Mouse (Mus musculus): ENCODE results near the gene Cfap44. TPM values are rescaled to one million over a fixed set of nuclear protein-coding genes. Genes with fewer than 3 reads are reported as not detected.

Cfap44 gene
- total RNA-seq, 2 experiments from 2014 or later = not detected

DNA sequence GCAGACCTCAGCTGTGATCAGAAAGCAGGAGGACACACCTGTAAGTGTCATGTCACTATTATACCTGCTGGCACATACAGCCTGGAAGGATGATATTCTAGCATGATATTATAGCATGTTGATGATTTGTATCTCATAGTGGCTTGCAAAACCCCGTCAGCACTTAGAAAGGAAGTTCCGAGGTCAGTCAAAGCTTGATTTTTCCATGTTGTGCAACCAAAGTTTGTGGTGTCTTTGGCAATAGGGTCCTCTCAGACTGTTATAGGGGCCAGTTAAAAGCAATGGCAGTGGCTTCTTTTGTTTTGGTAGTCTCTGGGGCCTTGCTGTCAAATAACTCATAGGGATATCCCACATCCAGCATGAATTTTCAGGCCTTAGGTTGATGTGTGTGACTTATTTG, 63.3 kb downstream of the Cfap44 start:
- no peak overlapping the region for H3K4me3 ChIP-seq
- no peak overlapping the region for H3K27ac ChIP-seq
- intact Hi-C loops (cut with DNase I) = no loop called here
- TF ChIP-seq CTCF (IDR thresholded peaks at IDR 0.05) = no peak
- no peak for DNase-seq

DNA sequence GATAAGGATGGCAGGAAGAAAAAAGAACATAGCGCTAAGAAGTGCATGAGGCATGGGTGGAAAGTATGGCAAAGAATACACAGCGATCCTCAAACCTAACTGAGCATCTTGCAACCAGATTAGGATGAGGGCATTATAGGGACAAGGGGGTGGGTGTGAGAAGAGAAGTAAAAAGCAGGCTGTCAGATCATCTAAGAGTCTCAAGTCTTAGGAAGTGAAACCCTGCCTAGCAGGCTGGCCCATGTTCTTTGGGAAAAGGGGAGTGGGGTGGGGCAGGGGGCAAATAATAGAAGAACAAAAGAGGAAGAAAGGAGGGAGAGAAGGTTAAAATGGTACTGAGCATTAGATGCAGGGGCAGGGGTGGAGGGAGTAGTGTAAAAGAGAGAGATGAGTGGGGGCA, 64.2 kb downstream of the Cfap44 start:
- Histone ChIP-seq H3K27ac (no peak overlapping the region), H3K4me3 (no peak overlapping the region)
- DNase-seq = no peak
- no peak for TF ChIP-seq CTCF (IDR thresholded peaks at IDR 0.05)
- intact Hi-C loops (cut with DNase I) = no loop called here

DNA sequence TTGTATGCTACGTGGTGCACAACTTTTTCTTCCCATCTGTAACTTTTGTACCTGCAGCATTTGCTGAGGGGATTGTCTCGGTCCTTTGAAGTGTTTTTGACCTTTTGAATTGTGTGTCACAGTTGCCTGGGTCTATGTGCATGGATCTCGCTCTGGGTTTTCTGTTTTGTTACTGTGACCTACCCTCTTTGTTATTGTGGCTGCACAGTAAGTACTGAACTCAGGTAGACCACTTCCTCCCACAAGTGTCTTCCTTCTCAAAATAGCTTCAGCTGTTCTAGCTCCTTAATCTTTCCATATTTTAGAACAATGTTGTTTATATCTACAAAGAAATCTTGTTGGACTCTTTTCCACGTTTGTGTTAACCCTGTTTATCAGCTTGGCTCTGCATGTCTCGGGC, 66.3 kb downstream of the Cfap44 start:
- no peak for TF ChIP-seq CTCF (IDR thresholded peaks at IDR 0.05)
- H3K4me3 ChIP-seq = no peak overlapping the region
- intact Hi-C loops (cut with DNase I) = no loop called here
- no peak overlapping the region for H3K27ac ChIP-seq
- DNase-seq = no peak

DNA sequence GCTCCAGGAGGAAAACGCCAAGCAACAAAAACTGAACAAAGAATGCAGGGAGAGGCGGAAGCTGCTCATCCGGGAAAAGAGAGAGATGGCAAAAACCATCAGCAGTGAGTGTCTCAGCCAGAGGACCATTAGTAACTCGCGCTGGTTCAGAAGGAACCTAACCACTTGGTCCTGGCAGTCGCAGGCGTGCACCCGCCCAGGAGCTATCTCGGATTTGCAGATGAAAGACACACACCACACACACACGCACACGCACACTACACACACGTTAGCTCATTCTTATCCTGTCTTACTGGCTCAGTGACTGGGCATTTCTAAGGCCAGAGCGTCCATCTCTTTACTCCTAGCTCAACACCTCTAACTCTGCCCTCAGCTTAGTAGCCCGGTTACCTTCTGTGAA, 80.7 kb downstream of the Cfap44 start:
- no peak for TF ChIP-seq CTCF (IDR thresholded peaks at IDR 0.05)
- Histone ChIP-seq H3K4me3 (no peak overlapping the region), H3K27ac (no peak overlapping the region)
- intact Hi-C loops (cut with DNase I) = no loop called here
- no peak for DNase-seq

DNA sequence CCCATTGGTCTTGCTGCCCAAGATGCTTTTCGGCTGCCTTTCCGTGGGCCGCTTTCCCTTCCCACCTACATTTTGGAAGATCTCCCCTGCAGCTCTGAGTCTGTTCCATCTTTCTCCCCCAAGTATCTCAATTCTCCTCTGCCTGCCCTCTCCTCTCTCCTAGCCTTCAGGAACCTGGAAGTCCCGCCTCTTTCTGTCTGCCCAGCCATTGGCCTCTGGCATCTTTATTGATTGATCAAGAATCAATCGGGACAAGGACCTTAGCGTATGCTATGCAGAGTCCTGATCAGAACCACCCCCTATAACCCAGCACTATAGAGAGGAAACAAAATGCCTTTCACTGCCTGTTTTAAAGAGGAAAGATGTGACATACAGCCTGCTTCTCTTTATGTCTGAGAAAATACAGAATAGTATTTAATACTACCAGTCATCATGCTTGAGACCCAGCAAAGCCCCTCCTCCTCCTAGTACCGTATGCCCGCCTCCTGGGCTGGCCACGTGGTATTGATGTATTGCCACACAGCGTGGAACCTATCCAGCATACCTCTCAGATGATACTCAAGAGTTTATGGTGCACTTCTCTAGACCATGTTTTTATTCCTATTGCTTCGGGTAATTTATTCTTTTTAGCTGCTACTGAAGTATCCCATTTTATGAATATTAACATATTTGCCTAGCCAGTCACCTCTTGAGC, 81.2 kb downstream of the Cfap44 start:
- DNase-seq = no peak
- intact Hi-C loops (cut with DNase I) = no loop called here
- Histone ChIP-seq H3K27ac (no peak overlapping the region), H3K4me3 (no peak overlapping the region)
- TF ChIP-seq CTCF (IDR thresholded peaks at IDR 0.05) = no peak

DNA sequence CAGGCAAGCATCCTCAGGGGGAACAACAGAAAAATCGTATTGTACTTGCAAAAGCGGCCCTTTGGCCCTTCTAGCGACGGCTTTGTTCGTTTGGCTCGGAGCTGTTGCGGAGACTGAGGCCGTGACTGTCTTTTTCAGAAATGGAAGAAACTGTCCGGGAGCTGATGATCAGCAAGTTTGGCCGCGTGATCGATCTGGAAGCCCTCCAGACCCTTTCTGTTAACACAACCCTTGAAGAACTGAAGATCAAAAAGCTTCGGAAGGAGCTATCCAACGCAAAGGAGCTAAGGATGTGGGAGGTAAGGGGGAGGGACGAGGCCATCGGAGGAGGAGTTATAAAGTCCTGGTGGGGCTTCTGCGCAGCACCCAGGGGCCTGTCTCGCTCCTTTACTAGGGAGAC, 84.2 kb downstream of the Cfap44 start:
- Histone ChIP-seq H3K27ac (no peak overlapping the region), H3K4me3 (peak overlapping the region; percentile 49)
- intact Hi-C loops (cut with DNase I) = no loop called here
- DNase-seq = no peak
- no peak for TF ChIP-seq CTCF (IDR thresholded peaks at IDR 0.05)

DNA sequence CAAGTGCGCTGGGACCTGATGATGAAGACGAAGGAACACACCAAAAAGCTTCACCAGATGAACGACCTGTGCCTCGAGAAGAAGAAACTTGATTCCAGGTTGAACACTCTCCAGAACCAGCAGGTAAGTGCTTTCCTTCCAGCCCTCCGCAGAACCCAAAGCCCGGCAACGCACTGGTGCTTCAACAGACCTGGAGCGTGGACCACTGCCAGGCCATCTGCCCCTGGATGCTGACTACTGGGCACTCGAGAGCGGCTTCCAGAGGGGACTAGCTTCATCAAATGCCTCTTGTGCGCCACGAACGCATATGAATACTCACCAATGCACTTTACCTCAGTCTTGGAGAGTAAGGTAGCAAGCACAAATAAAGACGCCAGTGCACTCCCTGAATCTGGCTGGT, 85.3 kb downstream of the Cfap44 start:
- no peak for DNase-seq
- Histone ChIP-seq H3K4me3 (no peak overlapping the region), H3K27ac (no peak overlapping the region)
- no peak for TF ChIP-seq CTCF (IDR thresholded peaks at IDR 0.05)
- intact Hi-C loops (cut with DNase I) = loop anchor here (10.0 kb wide), 1 partner anchor 235 kb away; no protein-coding TSS in a partner anchor

DNA sequence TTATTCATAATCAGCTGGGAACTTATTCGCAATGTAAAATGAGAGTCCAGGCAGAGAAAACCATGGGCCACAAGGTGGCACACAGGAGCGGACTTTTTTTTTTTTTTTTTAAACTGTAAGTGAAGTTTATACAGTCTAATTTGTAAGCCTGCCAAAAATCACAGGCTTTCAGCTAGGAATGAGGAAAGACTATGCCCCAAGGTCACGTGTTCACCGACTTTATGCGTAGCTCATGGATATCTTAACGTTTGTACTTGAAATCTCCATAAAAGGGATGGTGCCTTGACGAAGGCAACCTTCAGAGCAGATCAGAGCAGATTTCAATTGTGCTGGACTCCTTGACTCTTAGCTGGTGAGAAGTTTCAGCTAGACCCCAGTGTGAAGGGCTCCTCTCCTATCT, 86.0 kb downstream of the Cfap44 start:
- no peak for DNase-seq
- intact Hi-C loops (cut with DNase I) = loop anchor here (10.0 kb wide), 1 partner anchor 234 kb away; no protein-coding TSS in a partner anchor
- TF ChIP-seq CTCF (IDR thresholded peaks at IDR 0.05) = peak; percentile 37
- peak overlapping the region; percentile 56; the same call in 1 of the 2 replicates for H3K27ac ChIP-seq
- H3K4me3 ChIP-seq = no peak overlapping the region

DNA sequence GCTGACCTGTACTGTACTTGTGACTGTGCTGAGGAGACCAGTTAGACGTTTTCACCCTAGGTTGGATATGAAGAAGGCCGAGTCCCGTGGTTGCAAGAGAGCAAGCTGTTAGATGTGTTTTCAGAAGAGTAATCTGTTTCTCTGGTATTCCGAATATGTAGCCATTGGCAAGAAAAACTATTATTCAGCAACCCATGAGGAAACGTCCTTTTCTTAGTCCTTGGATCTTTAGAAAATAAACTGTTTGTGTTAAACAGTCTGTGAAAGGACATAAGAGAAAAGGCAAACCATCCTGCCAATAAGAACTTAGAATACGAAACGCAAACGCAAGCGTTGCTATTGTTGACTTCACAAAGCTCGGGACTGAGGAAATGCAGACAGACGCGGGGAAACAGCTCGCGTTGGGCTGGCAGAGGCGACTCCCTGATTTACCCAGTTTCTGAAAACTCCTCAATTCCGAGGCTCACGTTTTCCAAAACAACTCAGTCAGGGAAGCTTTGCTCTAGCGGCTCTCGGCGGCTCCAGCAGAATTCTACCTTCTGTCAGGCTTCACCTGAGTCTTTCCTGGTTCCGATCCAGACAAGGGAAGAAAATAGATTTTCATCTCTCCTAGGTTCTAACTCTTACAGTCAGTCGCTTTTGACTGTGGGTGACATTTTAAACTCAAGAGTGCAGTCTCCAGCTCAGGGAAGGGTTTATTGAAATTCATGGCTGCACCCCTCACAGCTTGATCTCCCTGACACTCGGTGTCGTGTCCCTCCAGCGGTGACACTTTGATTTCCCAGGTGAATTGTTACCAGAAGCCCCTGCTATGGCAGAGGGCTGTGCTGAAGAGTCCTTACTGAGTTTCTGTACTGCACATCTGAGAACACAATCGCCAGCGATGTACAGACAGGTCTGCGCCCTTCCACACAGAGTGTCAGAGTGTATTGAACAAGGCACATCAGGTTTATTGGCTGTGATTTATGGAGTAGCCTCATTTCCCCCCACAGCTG, 87.3 kb downstream of the Cfap44 start:
- intact Hi-C loops (cut with DNase I) = loop anchor here (10.0 kb wide), 1 partner anchor 233 kb away; no protein-coding TSS in a partner anchor
- TF ChIP-seq CTCF (IDR thresholded peaks at IDR 0.05) = no peak
- H3K27ac ChIP-seq = peak overlapping the region; percentile 56
- DNase-seq = no peak
- H3K4me3 ChIP-seq = no peak overlapping the region

DNA sequence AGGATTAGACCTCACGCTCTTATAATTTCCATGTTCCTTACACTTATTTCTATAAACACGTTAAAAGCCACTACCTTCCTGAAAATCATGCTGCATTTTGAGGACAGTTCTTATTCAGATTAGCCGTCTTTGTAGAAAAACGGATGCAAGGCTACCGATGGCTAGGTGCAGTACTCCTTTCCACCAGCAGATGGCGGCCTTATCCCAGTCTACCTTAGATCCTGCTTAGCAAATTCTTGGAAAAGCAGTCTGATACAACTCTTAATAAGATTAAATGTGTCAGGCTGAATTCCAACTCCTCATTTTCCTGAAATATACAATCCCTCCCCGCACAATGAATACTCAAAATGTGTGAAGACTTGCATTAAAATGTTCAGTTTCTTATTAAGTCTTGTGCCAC, 89.5 kb downstream of the Cfap44 start:
- intact Hi-C loops (cut with DNase I) = loop anchor here (1.0 to 10.0 kb wide), 2 partner anchors 160 to 231 kb away; no protein-coding TSS in a partner anchor
- Histone ChIP-seq H3K4me3 (no peak overlapping the region), H3K27ac (no peak overlapping the region)
- DNase-seq = peak; percentile 79
- TF ChIP-seq CTCF (IDR thresholded peaks at IDR 0.05) = no peak; the same call in none of the 2 replicates

DNA sequence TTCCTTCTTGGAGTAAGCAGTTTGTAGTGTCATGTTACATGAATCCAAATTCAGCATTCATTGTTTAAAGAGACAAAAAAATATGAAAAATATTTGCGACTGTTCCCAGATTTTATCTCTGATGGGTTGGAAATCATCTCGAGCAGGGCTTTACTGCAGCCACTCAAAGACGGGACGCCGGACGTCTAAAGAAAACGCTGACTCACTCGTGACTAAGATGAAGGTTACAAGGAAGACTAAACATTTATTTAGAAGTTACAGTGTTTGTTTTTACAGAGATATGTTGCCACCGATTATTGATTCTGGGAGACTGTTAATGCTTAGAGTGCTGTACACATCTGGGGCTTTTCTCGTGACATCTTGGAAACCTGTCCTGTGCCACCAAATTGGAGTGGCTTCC, 90.2 kb downstream of the Cfap44 start:
- intact Hi-C loops (cut with DNase I) = loop anchor here (1.0 to 10.0 kb wide), 3 partner anchors 72 to 230 kb away; partner anchors contain the start of gene Boc
- no peak for TF ChIP-seq CTCF (IDR thresholded peaks at IDR 0.05)
- Histone ChIP-seq H3K4me3 (no peak overlapping the region), H3K27ac (no peak overlapping the region)
- DNase-seq = no peak

DNA sequence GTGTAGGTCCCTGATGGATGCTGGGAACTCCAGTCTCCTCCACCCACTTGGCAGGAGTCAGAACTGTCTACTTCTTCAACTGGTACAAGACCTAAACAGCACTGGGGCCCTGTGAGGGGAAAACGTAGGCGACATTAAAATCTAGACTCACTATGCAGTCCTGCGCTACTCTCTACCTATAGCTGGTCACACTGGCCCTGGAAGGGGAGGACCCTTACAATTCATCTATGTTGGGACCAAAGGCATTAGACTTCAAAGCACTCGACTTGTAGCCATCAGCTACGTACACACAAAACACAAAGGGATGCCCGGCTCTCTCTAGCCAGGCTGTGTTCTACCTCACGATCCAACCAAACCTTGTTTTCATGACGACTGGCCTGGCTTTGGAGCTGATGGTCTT, 91.1 kb downstream of the Cfap44 start:
- no peak for DNase-seq
- intact Hi-C loops (cut with DNase I) = loop anchor here (5.0 to 10.0 kb wide), 2 partner anchors 72 to 229 kb away; partner anchors contain the start of gene Boc
- TF ChIP-seq CTCF (IDR thresholded peaks at IDR 0.05) = no peak
- Histone ChIP-seq H3K4me3 (no peak overlapping the region), H3K27ac (no peak overlapping the region)

DNA sequence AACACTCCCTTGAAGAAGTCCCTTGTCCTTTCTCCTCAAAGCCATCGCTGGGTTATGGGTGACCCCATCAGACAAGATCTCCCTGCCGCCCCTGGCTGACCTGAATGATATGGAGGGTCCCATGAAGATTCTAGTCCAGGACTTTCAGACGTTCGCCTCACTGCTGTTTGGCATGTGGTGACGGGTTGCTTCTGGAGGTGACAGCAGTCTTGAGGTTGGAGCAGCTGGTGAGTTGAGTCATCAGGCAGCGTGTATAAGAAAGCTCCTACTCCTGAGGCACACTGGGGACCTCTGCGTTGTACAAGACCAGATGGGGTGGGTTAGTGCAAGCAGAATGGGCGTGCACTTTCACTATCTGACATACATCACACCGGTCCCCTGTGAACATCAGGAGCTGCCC, 92.0 kb downstream of the Cfap44 start:
- DNase-seq = no peak
- intact Hi-C loops (cut with DNase I) = loop anchor here (5.0 to 10.0 kb wide), 2 partner anchors 71 to 228 kb away; partner anchors contain the start of gene Boc

More for the DNA sequence above, 92.0 kb downstream of the Cfap44 start:
- TF ChIP-seq CTCF (IDR thresholded peaks at IDR 0.05) = no peak
- no peak overlapping the region for H3K27ac ChIP-seq
- no peak overlapping the region for H3K4me3 ChIP-seq
